Mouse (Mus musculus) limb, embryonic 15.5 days (tissue): Measurements from ENCODE around the gene Slc35g1. TPM values are rescaled to one million over a fixed set of nuclear protein-coding genes. Genes with fewer than 3 reads are reported as not detected.
"Not testable (repeated sequence)": the region's sequence is repeated elsewhere in the genome, so short reads cannot be mapped to it uniquely, and the experiment has no call there.

Experiments
- ATAC-seq: fragments of 200-750 bp; cut with Nextera tagmentation; 2 replicates; pipeline ENCODE4 v1.8.0; 2017; ENCODE audit warnings: low read depth, moderate TSS enrichment; ENCODE audit not compliant: insufficient number of reproducible peaks, low FRiP score, low TSS enrichment
- H3K27ac ChIP-seq: fragments of 300-500 bp; sonication (generic); 2 replicates; pipeline ENCODE4 v1.5.1; 2015; ENCODE audit warnings: moderate library complexity, mild to moderate bottlenecking, inconsistent platforms
- H3K27me3 ChIP-seq: fragments of 300-500 bp; sonication (generic); 2 replicates; pipeline ENCODE4 v1.6.1; 2015; ENCODE audit warnings: inconsistent platforms
- H3K36me3 ChIP-seq: fragments of 300-500 bp; sonication (generic); 2 replicates; pipeline ENCODE4 v1.6.1; 2015; ENCODE audit warnings: inconsistent platforms
- H3K4me1 ChIP-seq: fragments of 300-500 bp; sonication (generic); 2 replicates; pipeline ENCODE4 v1.6.1; 2015; ENCODE audit warnings: inconsistent platforms
- H3K4me2 ChIP-seq: fragments of 300-500 bp; sonication (generic); 2 replicates; pipeline ENCODE4 v1.6.1; 2015; ENCODE audit warnings: mild to moderate bottlenecking, inconsistent platforms
- H3K4me3 ChIP-seq: fragments of 300-500 bp; sonication (generic); 2 replicates; pipeline ENCODE4 v1.5.1; 2015; ENCODE audit warnings: mild to moderate bottlenecking, inconsistent platforms
- H3K9ac ChIP-seq: fragments of 300-500 bp; sonication (generic); 2 replicates; pipeline ENCODE4 v1.6.1; 2015; ENCODE audit warnings: inconsistent platforms
- H3K9me3 ChIP-seq: fragments of 300-500 bp; sonication (generic); 2 replicates; pipeline ENCODE4 v1.6.1; 2016; ENCODE audit warnings: inconsistent platforms
- WGBS: fragments of 180-500 bp; shearing (Covaris S2); methylation state at CpG from one replicate; pipeline ENCODE4 v1.1.7; 2015; 5-methylcytosine and 5-hydroxymethylcytosine counted together
- polyA plus RNA-seq: library from polyadenylated mRNA; unstranded; fragments of >200 nt; fragmentation: Nextera tagmentation; extraction: Ambion mirVana; gene quantifications from 2 replicates; pipeline ENCODE4 v1.2.1, GENCODE M21; 2015

Slc35g1 gene
- polyA plus RNA-seq, 1 experiment from 2014 or later = 3.0 TPM

DNA sequence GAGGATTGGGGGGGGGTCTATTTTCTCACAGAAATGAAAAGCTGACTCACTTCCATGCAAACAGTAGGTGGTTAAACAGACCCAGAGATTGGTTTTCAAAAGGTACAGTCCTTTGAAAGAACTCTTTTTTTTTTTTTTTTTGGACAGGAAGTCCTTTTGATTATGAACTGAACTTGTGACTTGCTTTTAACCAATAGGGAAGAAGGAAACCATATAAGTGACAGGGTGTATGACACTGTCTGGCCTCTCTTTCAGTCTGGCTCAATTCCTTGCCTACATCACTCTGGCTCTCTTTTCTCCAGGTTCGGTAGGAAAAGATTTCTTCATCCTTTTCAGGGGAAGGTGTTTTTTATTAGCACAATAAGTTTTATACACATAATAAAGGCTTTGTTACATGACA, 36.5 kb upstream of the Slc35g1 start:
- ATAC-seq = no peak
- H3K36me3 ChIP-seq = no peaks in the 10 kb centered on the region
- H3K27ac ChIP-seq = no peak overlapping the region
- WGBS = 62% methylated on average over 1 of the region's 1 CpGs
- H3K4me1 ChIP-seq = peaks cover 17% of the 10 kb centered on the region
- no peaks in the 10 kb centered on the region for H3K9me3 ChIP-seq
- no peak overlapping the region for H3K4me2 ChIP-seq
- no peak overlapping the region for H3K9ac ChIP-seq
- H3K4me3 ChIP-seq = no peak overlapping the region
- no peaks in the 10 kb centered on the region for H3K27me3 ChIP-seq

DNA sequence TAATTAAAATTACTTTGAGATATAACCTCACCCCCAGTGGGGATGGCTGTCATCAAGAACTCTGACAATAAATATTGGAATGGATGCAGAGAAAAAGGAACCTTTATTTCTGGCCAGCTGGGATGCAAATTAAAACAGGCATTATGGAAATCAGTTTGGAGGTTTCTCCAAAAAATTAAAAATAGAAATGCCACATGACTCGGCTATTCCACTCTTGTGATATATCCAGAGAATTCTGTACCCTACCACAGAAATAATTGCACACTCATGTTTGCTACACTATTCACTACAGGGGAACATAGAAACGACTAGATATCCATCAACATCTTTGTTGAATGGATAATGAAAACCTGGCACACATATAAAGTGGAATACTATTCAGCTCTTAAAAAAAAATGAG, 33.9 kb upstream of the Slc35g1 start:
- Histone ChIP-seq H3K27me3 (no peaks in the 10 kb centered on the region), H3K4me2 (no peak overlapping the region), H3K4me3 (no peak overlapping the region), H3K36me3 (no peaks in the 10 kb centered on the region), H3K9ac (no peak overlapping the region), H3K4me1 (peaks cover 13% of the 10 kb centered on the region), H3K27ac (no peak overlapping the region), H3K9me3 (no peaks in the 10 kb centered on the region)
- ATAC-seq = no peak
- 79% methylated on average over 2 of the region's 2 CpGs for WGBS

DNA sequence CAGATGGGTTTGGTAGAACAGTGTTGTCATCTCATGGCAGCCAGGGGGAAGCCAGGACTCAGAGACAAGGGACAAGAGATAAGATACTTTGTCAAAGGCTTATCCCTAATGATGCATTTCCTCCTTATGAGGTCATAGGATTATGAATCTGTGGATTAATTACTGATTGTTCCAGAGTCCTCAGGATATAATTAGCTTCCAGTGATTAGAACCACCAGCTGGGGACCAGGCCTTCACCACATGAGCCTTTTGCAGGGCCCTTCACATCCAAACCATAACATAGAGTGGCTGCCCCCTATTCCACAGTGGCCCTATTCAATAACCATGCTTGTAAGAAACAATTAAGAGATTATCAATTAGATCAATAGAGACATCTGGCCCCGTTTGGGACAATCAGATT, 32.4 kb upstream of the Slc35g1 start:
- H3K9me3 ChIP-seq = no peaks in the 10 kb centered on the region
- WGBS = 57% methylated on average over 1 of the region's 1 CpGs
- ATAC-seq = no peak

DNA sequence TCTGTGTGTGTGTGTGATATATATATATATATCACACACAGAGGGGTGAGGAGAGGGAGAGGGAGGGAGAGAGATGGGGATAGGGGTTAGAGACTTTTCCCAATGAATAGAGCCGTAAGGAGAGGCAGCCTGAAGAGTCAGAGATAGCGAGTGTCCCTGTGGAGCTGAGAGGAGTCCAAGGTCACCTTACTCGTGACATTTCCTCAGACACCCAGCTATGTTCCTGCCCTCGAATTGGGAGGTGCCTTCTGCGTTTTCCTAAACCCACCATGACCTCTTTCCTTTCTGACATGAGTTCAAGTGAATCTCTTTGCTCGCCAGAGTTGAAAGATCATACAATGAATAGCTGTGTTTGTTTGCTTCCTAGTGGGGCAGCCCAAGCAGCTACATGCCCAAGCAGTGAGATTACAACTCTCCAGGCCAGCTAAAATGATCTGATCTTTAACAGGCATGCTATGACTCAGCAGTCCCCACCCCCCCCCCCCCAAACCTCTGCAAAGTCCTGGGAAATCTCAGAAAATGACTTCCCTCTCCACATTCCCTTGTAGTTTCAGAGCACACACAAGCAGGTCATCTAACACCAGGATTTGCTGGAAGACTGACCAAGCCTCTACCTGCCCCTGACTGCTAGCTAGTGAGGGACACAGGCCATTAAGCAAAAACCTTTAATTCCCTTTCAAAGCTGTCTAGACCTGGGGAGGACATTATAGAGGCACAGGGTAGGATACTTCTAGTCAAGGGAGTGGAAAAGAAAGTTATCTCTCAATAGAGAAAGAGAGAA, 31.7 kb upstream of the Slc35g1 start:
- no peak overlapping the region for H3K9ac ChIP-seq
- no peaks in the 10 kb centered on the region for H3K27me3 ChIP-seq
- H3K27ac ChIP-seq = no peak overlapping the region
- no peaks in the 10 kb centered on the region for H3K9me3 ChIP-seq
- H3K4me3 ChIP-seq = no peak overlapping the region
- 62% methylated on average over 6 of the region's 6 CpGs for WGBS
- H3K4me1 ChIP-seq = no peaks in the 10 kb centered on the region
- no peak for ATAC-seq
- no peaks in the 10 kb centered on the region for H3K36me3 ChIP-seq
- H3K4me2 ChIP-seq = no peak overlapping the region

More for the DNA sequence above, 32.4 kb upstream of the Slc35g1 start:
- no peak overlapping the region for H3K27ac ChIP-seq
- no peak overlapping the region for H3K4me3 ChIP-seq
- no peak overlapping the region for H3K9ac ChIP-seq
- H3K27me3 ChIP-seq = no peaks in the 10 kb centered on the region
- H3K4me1 ChIP-seq = 0 out of 2 replicates have a peak, but pooled peaks cover 2% of the 10 kb centered on the region
- H3K36me3 ChIP-seq = no peaks in the 10 kb centered on the region
- H3K4me2 ChIP-seq = no peak overlapping the region

DNA sequence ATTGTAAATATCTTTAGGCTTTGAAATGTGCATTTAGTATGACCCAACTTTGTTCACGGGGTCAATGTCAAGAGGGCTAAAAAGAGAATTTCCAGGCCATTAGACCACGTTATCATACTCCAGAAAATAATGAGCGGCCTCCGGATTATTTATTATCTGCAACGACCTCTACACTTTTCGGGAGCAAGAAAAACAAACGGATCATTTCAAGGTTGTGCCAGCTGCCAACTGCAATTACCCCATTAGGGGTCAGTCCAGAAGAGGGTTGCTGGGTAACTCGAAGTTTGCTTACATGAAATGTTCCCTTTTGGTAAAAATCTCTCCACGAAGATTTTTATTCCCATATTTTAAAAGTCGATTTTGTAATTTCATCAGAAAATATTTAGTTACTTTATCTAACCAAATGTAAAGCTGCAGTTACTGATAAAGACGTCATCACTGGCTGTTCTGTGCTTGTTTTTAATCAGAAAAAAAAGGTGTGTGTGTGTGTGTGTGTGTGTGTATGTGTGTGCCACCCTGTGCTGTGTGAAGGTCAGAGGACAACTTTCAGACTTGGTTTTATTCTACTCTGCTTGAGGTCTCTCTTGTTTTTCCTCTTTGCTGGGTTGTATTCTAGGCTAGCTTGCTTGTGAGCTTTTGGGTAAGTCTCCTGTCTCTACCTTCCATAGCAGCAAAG, 30.7 kb upstream of the Slc35g1 start:
- no peak for ATAC-seq
- 51% methylated on average over 11 of the region's 11 CpGs for WGBS
- no peaks in the 10 kb centered on the region for H3K4me1 ChIP-seq
- no peak overlapping the region for H3K27ac ChIP-seq
- H3K27me3 ChIP-seq = no peaks in the 10 kb centered on the region
- H3K4me2 ChIP-seq = no peak overlapping the region
- H3K4me3 ChIP-seq = no peak overlapping the region
- H3K9ac ChIP-seq = no peak overlapping the region
- H3K36me3 ChIP-seq = no peaks in the 10 kb centered on the region
- H3K9me3 ChIP-seq = no peaks in the 10 kb centered on the region

DNA sequence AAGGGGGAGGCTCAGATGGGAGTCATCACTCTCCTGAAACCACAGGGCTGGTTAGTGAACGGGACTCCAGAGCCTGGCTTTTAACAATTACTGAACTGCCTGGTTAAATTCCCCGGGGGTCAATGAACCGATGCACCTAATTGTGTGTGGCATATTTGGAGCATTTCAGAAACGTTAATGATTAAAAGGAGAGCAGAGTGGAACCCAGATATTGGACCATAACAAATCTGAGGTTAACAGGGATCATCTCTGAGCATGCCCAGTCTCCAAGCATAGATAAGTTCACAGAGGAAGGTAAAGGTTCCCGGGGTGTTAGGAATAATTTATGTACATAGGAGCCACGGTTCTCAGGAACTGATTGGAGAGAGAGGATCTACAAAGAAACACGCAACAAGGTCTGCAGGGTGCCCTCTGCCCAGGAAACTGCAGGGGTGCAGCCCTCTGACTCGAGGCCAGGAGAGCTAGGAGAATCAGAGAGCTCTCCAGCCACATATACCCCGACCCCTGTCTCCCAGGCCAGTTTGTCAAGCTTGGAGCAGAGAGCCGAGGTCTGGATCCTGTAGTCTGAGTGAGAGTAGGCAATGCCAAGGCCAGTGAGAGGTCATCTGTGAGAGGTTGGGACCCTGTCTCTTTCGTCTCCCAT, 23.2 kb upstream of the Slc35g1 start:
- H3K9ac ChIP-seq = no peak overlapping the region
- no peaks in the 10 kb centered on the region for H3K9me3 ChIP-seq
- H3K4me3 ChIP-seq = no peak overlapping the region
- H3K27ac ChIP-seq = no peak overlapping the region
- H3K4me2 ChIP-seq = no peak overlapping the region
- no peak for ATAC-seq
- no peaks in the 10 kb centered on the region for H3K36me3 ChIP-seq
- 27% methylated on average over 11 of the region's 11 CpGs for WGBS
- H3K4me1 ChIP-seq = no peaks in the 10 kb centered on the region
- H3K27me3 ChIP-seq = peaks cover 4% of the 10 kb centered on the region; the same call in 1 of the 2 replicates

DNA sequence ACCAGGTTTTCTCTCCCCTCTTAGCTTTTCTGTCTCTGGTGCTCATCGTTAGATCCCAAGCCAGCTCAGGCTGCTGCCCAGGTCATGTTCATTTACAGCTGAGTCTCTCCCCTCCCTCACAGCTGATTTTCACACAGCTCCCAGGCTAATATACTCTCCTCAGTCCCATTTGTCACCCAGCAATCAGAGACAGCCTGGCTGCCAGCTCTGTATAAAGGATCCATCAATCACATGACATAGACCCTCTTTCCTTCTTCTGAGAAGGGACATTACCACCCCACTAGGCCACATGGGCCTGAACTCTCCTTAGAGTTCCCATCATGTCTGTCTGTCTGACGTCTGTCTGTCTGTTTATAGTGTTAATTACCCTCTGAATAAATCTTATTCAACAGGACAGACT, 22.4 kb upstream of the Slc35g1 start:
- Histone ChIP-seq H3K27me3 (peaks cover 4% of the 10 kb centered on the region; the same call in 1 of the 2 replicates), H3K4me1 (no peaks in the 10 kb centered on the region), H3K9ac (no peak overlapping the region), H3K4me3 (no peak overlapping the region), H3K9me3 (no peaks in the 10 kb centered on the region), H3K36me3 (no peaks in the 10 kb centered on the region), H3K4me2 (no peak overlapping the region), H3K27ac (no peak overlapping the region)
- WGBS = 38% methylated on average over 2 of the region's 2 CpGs
- no peak for ATAC-seq

DNA sequence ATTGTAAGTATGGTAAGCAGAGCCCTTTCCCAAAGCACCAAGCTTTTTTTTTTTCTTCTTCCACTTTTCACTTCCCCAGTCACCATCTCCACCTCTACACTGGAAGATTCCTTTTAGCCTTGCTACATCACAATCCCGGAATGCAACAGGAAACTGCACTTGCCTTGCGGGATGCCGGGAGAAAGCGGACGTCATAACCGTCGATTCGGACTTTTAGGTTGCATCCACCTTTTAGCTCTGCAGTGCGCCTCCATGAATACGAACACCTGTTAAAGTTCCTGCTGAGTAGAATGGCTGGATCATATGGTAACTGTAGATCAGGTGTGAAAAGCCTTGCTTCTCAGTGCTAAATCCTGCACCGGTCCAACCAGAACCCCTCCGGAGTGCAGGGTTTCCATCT, 12.0 kb upstream of the Slc35g1 start:
- Histone ChIP-seq H3K4me2 (no peak overlapping the region), H3K27me3 (no peaks in the 10 kb centered on the region), H3K9me3 (no peaks in the 10 kb centered on the region), H3K27ac (no peak overlapping the region), H3K4me1 (no peaks in the 10 kb centered on the region), H3K36me3 (no peaks in the 10 kb centered on the region), H3K4me3 (no peak overlapping the region), H3K9ac (no peak overlapping the region)
- no peak for ATAC-seq
- 89% methylated on average over 12 of the region's 12 CpGs for WGBS

DNA sequence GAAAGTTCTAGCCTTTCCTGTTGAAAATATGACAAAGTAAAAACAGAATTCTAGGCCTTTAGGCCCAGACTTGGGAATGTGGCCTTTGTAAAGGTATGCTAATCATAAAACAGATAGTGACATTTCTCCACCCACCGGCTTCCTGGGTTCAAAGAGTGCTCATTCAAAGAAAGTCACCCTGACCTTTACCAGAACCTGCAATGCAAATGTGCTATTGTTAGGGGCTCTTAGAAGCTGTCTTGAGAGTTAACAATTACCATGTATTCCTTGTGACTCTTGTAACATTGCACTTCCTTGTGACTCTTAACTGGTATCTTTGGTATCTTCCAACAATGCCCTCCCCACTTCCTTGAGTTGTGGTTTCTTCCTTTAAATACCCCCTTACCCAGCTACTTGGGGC, 8.8 kb upstream of the Slc35g1 start:
- not testable (repeated sequence) for H3K4me2 ChIP-seq, H3K4me3 ChIP-seq, H3K4me1 ChIP-seq, ATAC-seq, H3K9me3 ChIP-seq, H3K36me3 ChIP-seq, H3K27ac ChIP-seq, H3K9ac ChIP-seq, H3K27me3 ChIP-seq
- WGBS = 80% methylated on average over 1 of the region's 1 CpGs

DNA sequence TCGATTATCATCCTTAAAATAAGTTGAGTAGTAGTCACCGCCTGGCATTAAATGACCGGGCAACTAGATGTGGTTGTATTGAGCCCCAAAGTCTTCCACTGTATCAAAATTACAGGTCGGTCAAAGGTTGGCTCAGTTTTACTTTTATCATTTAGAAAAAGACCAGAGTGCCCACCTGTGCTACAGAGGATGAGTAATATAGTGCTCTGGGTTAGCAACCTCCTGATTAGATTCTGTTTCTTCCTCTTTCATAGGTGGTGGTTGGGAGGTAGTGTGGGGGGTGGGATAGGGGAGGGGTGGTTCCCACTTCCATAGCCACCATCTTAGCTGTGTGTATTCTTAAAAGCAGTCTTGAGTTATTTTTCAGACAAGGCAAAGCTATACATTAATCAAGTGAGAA, 7.9 kb upstream of the Slc35g1 start:
- H3K4me1 ChIP-seq = no peaks in the 10 kb centered on the region
- no peaks in the 10 kb centered on the region for H3K36me3 ChIP-seq
- H3K27me3 ChIP-seq = no peaks in the 10 kb centered on the region
- H3K9me3 ChIP-seq = no peaks in the 10 kb centered on the region
- no peak overlapping the region for H3K4me2 ChIP-seq
- H3K4me3 ChIP-seq = no peak overlapping the region
- no peak overlapping the region for H3K9ac ChIP-seq
- WGBS = 94% methylated on average over 4 of the region's 4 CpGs
- H3K27ac ChIP-seq = no peak overlapping the region
- ATAC-seq = no peak

DNA sequence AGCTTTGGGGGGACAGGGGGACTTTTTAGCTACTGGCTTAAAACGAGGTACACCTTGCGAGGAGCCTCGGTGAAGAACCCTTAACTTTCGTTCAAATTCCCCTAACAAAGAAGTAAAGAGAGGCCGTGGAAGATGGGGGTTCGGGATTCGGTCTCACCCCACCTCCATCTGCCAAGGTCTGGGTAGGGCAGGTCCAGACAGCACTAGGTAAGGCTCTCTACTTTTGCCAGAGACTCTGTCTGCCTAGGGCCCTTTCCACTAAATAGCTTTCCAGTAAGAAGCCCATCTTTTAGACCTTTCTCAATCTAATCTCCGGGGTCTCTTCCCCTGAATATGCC, 822 bp downstream of the Slc35g1 start:
- peaks cover 11% of the 10 kb centered on the region; the same call in 1 of the 2 replicates for H3K4me1 ChIP-seq
- no peaks in the 10 kb centered on the region for H3K36me3 ChIP-seq
- no peak overlapping the region for H3K27ac ChIP-seq
- no peaks in the 10 kb centered on the region for H3K27me3 ChIP-seq
- 27% methylated on average over 8 of the region's 8 CpGs for WGBS
- no peak overlapping the region for H3K9ac ChIP-seq
- H3K9me3 ChIP-seq = no peaks in the 10 kb centered on the region
- no peak for ATAC-seq
- H3K4me3 ChIP-seq = peak overlapping the region; percentile 69
- H3K4me2 ChIP-seq = peak overlapping the region; percentile 94

DNA sequence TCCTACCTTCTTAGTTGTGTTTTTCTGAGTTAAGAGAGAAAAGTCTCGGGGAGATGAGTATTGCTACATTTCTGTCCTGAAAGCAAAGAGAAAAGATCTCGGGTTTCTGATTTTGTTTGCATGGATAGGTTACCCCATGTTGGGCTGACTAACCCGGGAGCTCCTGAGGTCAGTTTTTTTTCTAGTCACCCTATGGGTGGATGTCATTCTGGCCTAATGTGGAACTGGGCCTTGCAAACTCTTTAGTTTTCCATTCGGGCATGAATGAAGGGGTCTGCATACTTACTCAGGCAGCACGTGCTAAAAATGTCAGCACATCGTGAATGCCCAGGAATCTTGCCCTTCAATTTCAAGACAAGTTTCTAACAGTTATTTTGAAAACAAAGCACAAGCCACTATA, 1.2 kb downstream of the Slc35g1 start:
- 44% methylated on average over 6 of the region's 6 CpGs for WGBS
- peaks cover 11% of the 10 kb centered on the region; the same call in 1 of the 2 replicates for H3K4me1 ChIP-seq
- no peak overlapping the region for H3K27ac ChIP-seq
- 0 out of 2 replicates have a peak overlapping the region, but pooled peaks have one; percentile 94 for H3K4me2 ChIP-seq
- no peaks in the 10 kb centered on the region for H3K27me3 ChIP-seq
- no peaks in the 10 kb centered on the region for H3K9me3 ChIP-seq
- H3K36me3 ChIP-seq = no peaks in the 10 kb centered on the region
- peak overlapping the region; percentile 69; the same call in 1 of the 2 replicates for H3K4me3 ChIP-seq
- ATAC-seq = no peak
- H3K9ac ChIP-seq = no peak overlapping the region
